Mouse (Mus musculus) MEL (cell line): Measurements from ENCODE around the gene 1520401A03Rik.

Experiments used
- CTCF ChIP-seq, 3 experiments: IDR thresholded peaks in 2 of 3; conservative IDR thresholded peaks in 1 of 3; 2 replicates each; pipeline ENCODE4 v1.5.1; 2011 to 2012; ENCODE audit warnings: low read length in 3 of 3, low read depth in 2 of 3, mild to moderate bottlenecking in 2 of 3, improper control_type of control experiment in 1 of 3, inconsistent platforms in 1 of 3, mixed read lengths in 1 of 3, moderate library complexity in 1 of 3; ENCODE audit not compliant: control insufficient read depth in 1 of 3, insufficient read depth in 1 of 3, poor library complexity in 1 of 3, severe bottlenecking in 1 of 3
- EP300 ChIP-seq, 2 experiments: IDR thresholded peaks; 2 replicates each; pipeline ENCODE4 v1.6.1; 2011; ENCODE audit warnings: improper control_type of control experiment in 2 of 2, low read length in 2 of 2, low read depth in 1 of 2, mild to moderate bottlenecking in 1 of 2
- MEF2A ChIP-seq: IDR thresholded peaks from 2 replicates; pipeline ENCODE4 v1.6.1; 2014; ENCODE audit warnings: low read depth, mild to moderate bottlenecking, inconsistent platforms, low read length, improper control_type of control experiment; ENCODE audit not compliant: poor library complexity, insufficient replicate concordance, severe bottlenecking; ENCODE audit errors: extremely low read depth
- POLR2A ChIP-seq, 2 experiments: IDR thresholded peaks; 2 replicates each; pipeline ENCODE4 v1.6.1; 2011 to 2012; ENCODE audit warnings: low read length in 2 of 2, mild to moderate bottlenecking in 2 of 2, control low read depth in 1 of 2, improper control_type of control experiment in 1 of 2, low read depth in 1 of 2, moderate library complexity in 1 of 2; ENCODE audit not compliant: control insufficient read depth in 1 of 2, insufficient read depth in 1 of 2, poor library complexity in 1 of 2
- POLR2AphosphoS2 ChIP-seq: IDR thresholded peaks from 2 replicates; pipeline ENCODE4 v1.6.1; 2011; ENCODE audit warnings: low read length, improper control_type of control experiment
- SMC3 ChIP-seq: IDR thresholded peaks from 2 replicates; pipeline ENCODE4 v1.6.1; 2011; ENCODE audit warnings: low read depth, low read length, improper control_type of control experiment
- TBP ChIP-seq: IDR thresholded peaks from 2 replicates; pipeline ENCODE4 v1.8.0; 2011; ENCODE audit warnings: low read depth, low read length, improper control_type of control experiment

DNA sequence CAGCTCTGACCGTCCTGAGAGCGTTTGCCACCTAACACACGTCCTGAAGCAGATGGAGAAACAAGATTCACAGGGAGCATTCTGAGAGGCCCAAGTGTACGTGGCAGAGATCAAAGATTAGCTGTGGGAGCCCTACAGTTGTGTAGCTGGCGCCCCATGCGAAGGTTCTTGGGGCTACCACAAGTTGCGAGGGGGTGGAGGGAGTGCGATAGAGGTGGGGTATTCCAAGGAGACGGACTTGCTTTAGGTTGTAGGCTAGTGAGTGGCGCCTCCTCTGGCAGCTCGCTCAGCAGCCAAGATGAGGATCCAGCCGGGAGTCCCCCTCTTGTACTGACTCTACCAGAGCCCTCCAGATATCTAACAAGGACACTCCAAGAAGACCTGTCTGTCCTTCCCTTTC lies 23.7 kb upstream of the 1520401A03Rik start:
- peak; percentile 10 to 57 (median 37); a peak in 4 of 6 replicates for TF ChIP-seq CTCF (IDR thresholded peaks at IDR 0.05 in 2 of 3, conservative IDR thresholded peaks at IDR 0.05 in 1 of 3; ENCODE audit: control insufficient read depth in 1 of 3, insufficient read depth in 1 of 3, low read depth in 2 of 3, low read length in 3 of 3, poor library complexity in 1 of 3, severe bottlenecking in 1 of 3)
- no peak for TF ChIP-seq EP300 (IDR thresholded peaks at IDR 0.05; ENCODE audit: low read depth in 1 of 2, low read length in 2 of 2)
- no peak for TF ChIP-seq POLR2AphosphoS2
- no peak for TF ChIP-seq POLR2A (IDR thresholded peaks at IDR 0.05; ENCODE audit: control insufficient read depth in 1 of 2, insufficient read depth in 1 of 2, low read depth in 1 of 2, low read length in 2 of 2, poor library complexity in 1 of 2)
- no peak for TF ChIP-seq SMC3
- TF ChIP-seq TBP, result no peak
- no peak for TF ChIP-seq MEF2A
